Mouse (Mus musculus) liver, adult 2 months (tissue): ENCODE measurements around the gene Wdr37. TPM values are rescaled to one million over a fixed set of nuclear protein-coding genes. Genes with fewer than 3 reads are reported as not detected.
A peak's percentile ranks its signal among the peaks of the same experiment; 100 is the strongest.

Source experiments
- DNase-seq: peaks from one replicate; pipeline ENCODE4 v3.0.0-alpha.2; 2011; ENCODE audit warnings: low read depth, low spot score; ENCODE audit errors: extremely low read depth
- H3K27ac ChIP-seq: fragments of 200-500 bp; replicated peaks from 2 replicates; pipeline ENCODE4 v1.5.1; 2012; ENCODE audit warnings: low read depth, mild to moderate bottlenecking, control low read depth, inconsistent platforms, low read length; ENCODE audit not compliant: insufficient read depth
- H3K27me3 ChIP-seq: fragments of 200-500 bp; 2 replicates; pipeline ENCODE4 v1.6.1; 2012; ENCODE audit warnings: mild to moderate bottlenecking, moderate library complexity, low read length, inconsistent platforms; ENCODE audit not compliant: control insufficient read depth, insufficient read depth
- H3K36me3 ChIP-seq: fragments of 200-500 bp; 2 replicates; pipeline ENCODE4 v1.6.1; 2012; ENCODE audit warnings: low read length, inconsistent platforms; ENCODE audit not compliant: control insufficient read depth, insufficient read depth
- H3K4me1 ChIP-seq: fragments of 200-500 bp; 2 replicates; pipeline ENCODE4 v1.6.1; 2011; ENCODE audit warnings: low read length; ENCODE audit not compliant: control insufficient read depth, insufficient read depth
- H3K4me3 ChIP-seq: fragments of 200-500 bp; 2 replicates; pipeline ENCODE4 v1.5.1; 2011; ENCODE audit warnings: low read depth, mild to moderate bottlenecking, control low read depth, low read length, moderate library complexity; ENCODE audit not compliant: insufficient read depth
- H3K79me2 ChIP-seq: fragments of 200-500 bp; 2 replicates; pipeline ENCODE4 v1.6.1; 2012; ENCODE audit warnings: inconsistent platforms, mild to moderate bottlenecking, low read length, moderate library complexity; ENCODE audit not compliant: control insufficient read depth, insufficient read depth
- H3K9ac ChIP-seq: fragments of 200-500 bp; 2 replicates; pipeline ENCODE4 v1.6.1; 2012; ENCODE audit warnings: low read depth, mild to moderate bottlenecking, control low read depth, inconsistent platforms, low read length
- CTCF ChIP-seq: fragments of 200-500 bp; IDR thresholded peaks from 2 replicates; pipeline ENCODE4 v1.5.1; 2011; ENCODE audit warnings: low read depth, low read length, control low read depth
- POLR2A ChIP-seq: fragments of 200-500 bp; IDR thresholded peaks from 2 replicates; pipeline ENCODE4 v1.6.1; 2011; ENCODE audit warnings: low read length, control low read depth; ENCODE audit not compliant: insufficient read depth; ENCODE audit errors: extremely low read depth
- whole genome bisulfite sequencing: fragments of 180-500 bp; shearing (Covaris S2); methylation state at CpG from one replicate; pipeline ENCODE4 v1.1.7; 2018; 5-methylcytosine and 5-hydroxymethylcytosine counted together
- polyA plus RNA-seq: library from polyadenylated mRNA; depleted of rRNA; stranded (reverse); fragments of >200 nt; gene quantifications from 2 replicates; pipeline ENCODE4 v1.2.3, GENCODE M21; 2012
- total RNA-seq: library from RNA; depleted of rRNA; stranded (reverse); fragments of >200 nt; gene quantifications from 2 replicates; pipeline ENCODE4 v1.2.3, GENCODE M21; 2014

Gene Wdr37
- total and polyA plus RNA-seq, 2 experiments = 5.1 to 8.4 TPM

- DNase-seq = no peak
- Histone ChIP-seq H3K27me3 (no peaks in the 10 kb centered on the region), H3K27ac (no peak overlapping the region), H3K36me3 (peaks cover 66% of the 10 kb centered on the region), H3K4me1 (no peaks in the 10 kb centered on the region), H3K79me2 (no peaks in the 10 kb centered on the region; the same call in 1 of the 2 replicates), H3K9ac (no peak overlapping the region), H3K4me3 (no peak overlapping the region)
- no peak for TF ChIP-seq POLR2A
- TF ChIP-seq CTCF = no peak
- WGBS = 82% methylated on average over 10 of the region's 10 CpGs
Observed at GRCm38 (mm10) chr13:8839111-8839510, 32.6 kb downstream of the Wdr37 start.

DNA sequence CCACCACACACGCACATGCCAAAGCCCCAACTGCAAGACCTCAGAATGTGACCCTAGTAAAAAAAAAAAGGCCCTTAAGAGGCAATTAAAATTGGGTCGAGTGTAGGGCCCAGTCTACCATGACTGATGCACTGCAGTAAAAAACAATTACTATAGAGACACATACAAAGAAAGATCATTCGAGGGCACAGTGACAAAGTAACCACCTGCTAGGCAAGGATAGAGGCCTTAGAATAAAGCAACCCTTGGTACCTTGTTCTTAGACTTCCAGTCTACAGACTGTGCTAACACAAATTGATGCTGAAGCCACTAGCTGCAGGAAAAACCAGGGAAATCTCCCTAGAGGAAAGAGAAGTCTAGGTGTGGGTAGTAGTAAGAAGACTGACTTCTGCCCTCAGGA lies 33.3 kb downstream of the Wdr37 start:
- H3K27ac ChIP-seq = no peak overlapping the region
- no peaks in the 10 kb centered on the region for H3K27me3 ChIP-seq
- no peaks in the 10 kb centered on the region for H3K4me1 ChIP-seq
- 79% methylated on average over 3 of the region's 3 CpGs for WGBS
- no peaks in the 10 kb centered on the region; the same call in 1 of the 2 replicates for H3K79me2 ChIP-seq
- peaks cover 68% of the 10 kb centered on the region for H3K36me3 ChIP-seq
- DNase-seq = no peak
- no peak overlapping the region for H3K4me3 ChIP-seq
- TF ChIP-seq CTCF (no peak), POLR2A (no peak)
- H3K9ac ChIP-seq = no peak overlapping the region

- no peak overlapping the region for H3K27ac ChIP-seq
- H3K27me3 ChIP-seq = no peaks in the 10 kb centered on the region
- H3K36me3 ChIP-seq = peaks cover 54% of the 10 kb centered on the region
- no peak for TF ChIP-seq CTCF
- TF ChIP-seq POLR2A = no peak
- H3K9ac ChIP-seq = no peak overlapping the region
- peaks cover 3% of the 10 kb centered on the region for H3K4me1 ChIP-seq
- DNase-seq = no peak
- no peak overlapping the region for H3K4me3 ChIP-seq
- WGBS = 96% methylated on average over 5 of the region's 5 CpGs
- no peaks in the 10 kb centered on the region for H3K79me2 ChIP-seq
Observed at GRCm38 (mm10) chr13:8834573-8834972, 37.1 kb downstream of the Wdr37 start.

- Histone ChIP-seq H3K4me3 (no peak overlapping the region), H3K4me1 (peaks cover 3% of the 10 kb centered on the region), H3K27ac (no peak overlapping the region), H3K36me3 (peaks cover 53% of the 10 kb centered on the region), H3K79me2 (peaks cover 3% of the 10 kb centered on the region; the same call in 1 of the 2 replicates), H3K27me3 (no peaks in the 10 kb centered on the region), H3K9ac (no peak overlapping the region)
- no peak for TF ChIP-seq POLR2A
- no peak for TF ChIP-seq CTCF
- WGBS = 81% methylated on average over 7 of the region's 7 CpGs
- DNase-seq = no peak
Observed at GRCm38 (mm10) chr13:8831546-8832251, 40.0 kb downstream of the Wdr37 start.

DNA sequence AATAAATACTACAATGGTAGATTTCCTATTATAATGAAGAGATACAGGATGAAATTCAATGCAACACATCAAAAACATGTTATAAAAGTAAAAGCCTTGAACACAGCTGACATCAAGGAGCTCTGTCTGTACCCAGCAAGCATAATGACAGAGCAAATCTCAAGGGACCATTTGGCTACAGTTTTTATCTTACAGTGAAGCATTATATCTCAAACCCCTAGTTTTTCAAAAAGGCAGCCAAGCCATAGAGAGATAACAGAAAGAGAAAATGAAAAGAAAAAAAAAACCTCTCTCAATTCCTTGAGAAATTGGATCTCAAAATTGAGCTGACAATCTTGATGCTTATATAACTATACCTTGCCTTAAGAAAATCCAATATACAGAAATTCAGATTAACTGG lies 41.0 kb downstream of the Wdr37 start:
- Histone ChIP-seq H3K4me1 (peaks cover 3% of the 10 kb centered on the region), H3K4me3 (no peak overlapping the region), H3K27me3 (no peaks in the 10 kb centered on the region), H3K9ac (no peak overlapping the region), H3K79me2 (peaks cover 3% of the 10 kb centered on the region; the same call in 1 of the 2 replicates), H3K27ac (no peak overlapping the region), H3K36me3 (peaks cover 47% of the 10 kb centered on the region)
- DNase-seq = no peak
- TF ChIP-seq POLR2A (no peak), CTCF (no peak)

- peaks cover 3% of the 10 kb centered on the region; the same call in 1 of the 2 replicates for H3K79me2 ChIP-seq
- 64% methylated on average over 5 of the region's 5 CpGs for WGBS
Observed at GRCm38 (mm10) chr13:8829784-8830183, 41.9 kb downstream of the Wdr37 start.

More at GRCm38 (mm10) chr13:8829784-8830183, 41.9 kb downstream of the Wdr37 start:
- Histone ChIP-seq H3K36me3 (peaks cover 39% of the 10 kb centered on the region), H3K4me3 (no peak overlapping the region), H3K9ac (no peak overlapping the region), H3K27me3 (no peaks in the 10 kb centered on the region), H3K4me1 (peaks cover 3% of the 10 kb centered on the region), H3K27ac (no peak overlapping the region)
- DNase-seq = peak; percentile 25
- no peak for TF ChIP-seq CTCF
- TF ChIP-seq POLR2A = no peak
